Mouse (Mus musculus) cortical plate, adult 2 months (tissue): ENCODE data around the gene Dnah17. TPM values are rescaled to one million over a fixed set of nuclear protein-coding genes. Genes with fewer than 3 reads are reported as not detected.

Experiments used
- H3K27ac ChIP-seq: fragments of 200-500 bp; 2 replicates; pipeline ENCODE4 v1.5.1; 2012; ENCODE audit warnings: low read length, control low read depth, inconsistent platforms; ENCODE audit not compliant: insufficient read depth
- H3K4me1 ChIP-seq: fragments of 200-500 bp; 2 replicates; pipeline ENCODE4 v1.6.1; 2011; ENCODE audit warnings: low read length; ENCODE audit not compliant: control insufficient read depth, insufficient read depth
- H3K4me3 ChIP-seq: fragments of 200-500 bp; 2 replicates; pipeline ENCODE4 v1.5.1; 2011; ENCODE audit warnings: mild to moderate bottlenecking, low read length, control low read depth; ENCODE audit not compliant: insufficient read depth
- CTCF ChIP-seq: fragments of 200-500 bp; IDR thresholded peaks from 2 replicates; pipeline ENCODE4 v1.5.1; 2011; ENCODE audit warnings: mild to moderate bottlenecking, control low read depth, low read length; ENCODE audit not compliant: insufficient read depth; ENCODE audit errors: extremely low read depth
- POLR2A ChIP-seq: fragments of 200-500 bp; IDR thresholded peaks from 2 replicates; pipeline ENCODE4 v1.6.1; 2011; ENCODE audit warnings: mild to moderate bottlenecking, low read length, control low read depth; ENCODE audit not compliant: insufficient read depth; ENCODE audit errors: extremely low read depth
- polyA plus RNA-seq: library from polyadenylated mRNA; depleted of rRNA; stranded (reverse); fragments of >200 nt; gene quantifications from 2 replicates; pipeline ENCODE4 v1.2.3, GENCODE M21; 2012; rRNA removed

Gene Dnah17
- polyA plus RNA-seq, 1 experiment = 0.10 TPM

- TF ChIP-seq POLR2A (no peak), CTCF (no peak)
- no peak overlapping the region for H3K4me3 ChIP-seq
- no peak overlapping the region for H3K27ac ChIP-seq
- 0 out of 2 replicates have a peak, but pooled peaks cover 1% of the 10 kb centered on the region for H3K4me1 ChIP-seq
Measured at GRCm38 (mm10) chr11:117972656-117973558, 157.5 kb downstream of the Dnah17 start.

Other genes with a start within 250 kb of the Dnah17 start
- gene Socs3, start 160.6 kb downstream of the Dnah17 start, polyA plus RNA-seq = 5.0 TPM in 2 replicates
- gene Pgs1, start 144.3 kb downstream of the Dnah17 start, polyA plus RNA-seq = 81.6 and 86.6 TPM in 2 replicates
- gene Cyth1, start 118.0 kb upstream of the Dnah17 start, polyA plus RNA-seq = 69.2 and 80.3 TPM in 2 replicates
- 26.7 and 27.3 TPM in 2 replicates for gene Usp36, start 159.6 kb upstream of the Dnah17 start, polyA plus RNA-seq
- 0.26 and 0.48 TPM in 2 replicates for gene Cep295nl, start 211.9 kb upstream of the Dnah17 start, polyA plus RNA-seq
- gene Timp2, start 225.1 kb upstream of the Dnah17 start, polyA plus RNA-seq = 176 and 186 TPM in 2 replicates